Mouse (Mus musculus): ENCODE results near the gene Gm2a. TPM values are rescaled to one million over a fixed set of nuclear protein-coding genes. Genes with fewer than 3 reads are reported as not detected.
A peak's percentile ranks its signal among the peaks of the same experiment; 100 is the strongest.
"Not testable (repeated sequence)": the region's sequence is repeated elsewhere in the genome, so short reads cannot be mapped to it uniquely, and the experiment has no call there.

The Gm2a gene
- total RNA-seq, 2 experiments from 2014 or later: 53.7 to 58.5 TPM

GRCm38 (mm10) chr11:55096296-55096695 is 1.6 kb upstream of the Gm2a start:
- DNase-seq (ENCODE audit: low spot score in 2 of 2): not testable (repeated sequence)

GRCm38 (mm10) chr11:55096731-55097462 is 1.0 kb upstream of the Gm2a start:
- no peak for DNase-seq (ENCODE audit: low spot score in 2 of 2)

- no peak for DNase-seq (ENCODE audit: low spot score in 2 of 2)
Measured at GRCm38 (mm10) chr11:55098189-55098915, 437 bp downstream of the Gm2a start.

GRCm38 (mm10) chr11:55099019-55099771 is 1.3 kb downstream of the Gm2a start:
- DNase-seq (ENCODE audit: low spot score in 2 of 2): no peak

- DNase-seq (ENCODE audit: low spot score in 2 of 2): no peak
Measured at GRCm38 (mm10) chr11:55099868-55100267, 2.0 kb downstream of the Gm2a start.

GRCm38 (mm10) chr11:55102015-55102414 is 4.1 kb downstream of the Gm2a start:
- no peak for DNase-seq (ENCODE audit: low spot score in 2 of 2)

GRCm38 (mm10) chr11:55103229-55103628 is 5.3 kb downstream of the Gm2a start:
- DNase-seq (ENCODE audit: low spot score in 2 of 2): no peak

- DNase-seq (ENCODE audit: low spot score in 2 of 2): no peak
Measured at GRCm38 (mm10) chr11:55105389-55105788, 7.5 kb downstream of the Gm2a start.

- DNase-seq (ENCODE audit: low spot score in 2 of 2): no peak
Measured at GRCm38 (mm10) chr11:55106636-55107035, 8.7 kb downstream of the Gm2a start.

- no peak for DNase-seq (ENCODE audit: low spot score in 2 of 2)
Measured at GRCm38 (mm10) chr11:55109521-55110300, 11.8 kb downstream of the Gm2a start.

- no peak for DNase-seq (ENCODE audit: low spot score in 2 of 2)
Measured at GRCm38 (mm10) chr11:55110566-55111169, 12.8 kb downstream of the Gm2a start.

- peak in 1 of 2 experiments; percentile 27 for DNase-seq (ENCODE audit: low spot score in 2 of 2)
Measured at GRCm38 (mm10) chr11:55113209-55113860, 15.4 kb downstream of the Gm2a start.

- DNase-seq (ENCODE audit: low spot score in 2 of 2): not testable (repeated sequence)
Measured at GRCm38 (mm10) chr11:55113861-55114250, 15.9 kb downstream of the Gm2a start.

- DNase-seq (ENCODE audit: low spot score in 2 of 2): no peak
Measured at GRCm38 (mm10) chr11:55114291-55114690, 16.4 kb downstream of the Gm2a start.

- no peak for DNase-seq (ENCODE audit: low spot score in 2 of 2)
Measured at GRCm38 (mm10) chr11:55116004-55116403, 18.1 kb downstream of the Gm2a start.

- DNase-seq (ENCODE audit: low spot score in 2 of 2): no peak
Measured at GRCm38 (mm10) chr11:55117031-55117430, 19.1 kb downstream of the Gm2a start.

- no peak for DNase-seq (ENCODE audit: low spot score in 2 of 2)
Measured at GRCm38 (mm10) chr11:55120279-55120678, 22.4 kb downstream of the Gm2a start.

GRCm38 (mm10) chr11:55120821-55121271 is 22.9 kb downstream of the Gm2a start:
- DNase-seq (ENCODE audit: low spot score in 2 of 2): no peak

- no peak for DNase-seq (ENCODE audit: low spot score in 2 of 2)
Measured at GRCm38 (mm10) chr11:55121430-55121829, 23.5 kb downstream of the Gm2a start.

- no peak for DNase-seq (ENCODE audit: low spot score in 2 of 2)
Measured at GRCm38 (mm10) chr11:55126663-55127062, 28.7 kb downstream of the Gm2a start.
